Mouse (Mus musculus) liver, adult 2 months (tissue): ENCODE data around the gene Gstt1. TPM values are rescaled to one million over a fixed set of nuclear protein-coding genes. Genes with fewer than 3 reads are reported as not detected.
A peak's percentile ranks its signal among the peaks of the same experiment; 100 is the strongest.

Experiments used
- DNase-seq: peaks from one replicate; pipeline ENCODE4 v3.0.0-alpha.2; 2011; ENCODE audit warnings: low read depth, low spot score; ENCODE audit errors: extremely low read depth
- H3K27ac ChIP-seq: fragments of 200-500 bp; replicated peaks from 2 replicates; pipeline ENCODE4 v1.5.1; 2012; ENCODE audit warnings: low read depth, mild to moderate bottlenecking, control low read depth, inconsistent platforms, low read length; ENCODE audit not compliant: insufficient read depth
- H3K27me3 ChIP-seq: fragments of 200-500 bp; 2 replicates; pipeline ENCODE4 v1.6.1; 2012; ENCODE audit warnings: mild to moderate bottlenecking, moderate library complexity, low read length, inconsistent platforms; ENCODE audit not compliant: control insufficient read depth, insufficient read depth
- H3K36me3 ChIP-seq: fragments of 200-500 bp; 2 replicates; pipeline ENCODE4 v1.6.1; 2012; ENCODE audit warnings: low read length, inconsistent platforms; ENCODE audit not compliant: control insufficient read depth, insufficient read depth
- H3K4me1 ChIP-seq: fragments of 200-500 bp; 2 replicates; pipeline ENCODE4 v1.6.1; 2011; ENCODE audit warnings: low read length; ENCODE audit not compliant: control insufficient read depth, insufficient read depth
- H3K4me3 ChIP-seq: fragments of 200-500 bp; 2 replicates; pipeline ENCODE4 v1.5.1; 2011; ENCODE audit warnings: low read depth, mild to moderate bottlenecking, control low read depth, low read length, moderate library complexity; ENCODE audit not compliant: insufficient read depth
- H3K79me2 ChIP-seq: fragments of 200-500 bp; 2 replicates; pipeline ENCODE4 v1.6.1; 2012; ENCODE audit warnings: inconsistent platforms, mild to moderate bottlenecking, low read length, moderate library complexity; ENCODE audit not compliant: control insufficient read depth, insufficient read depth
- H3K9ac ChIP-seq: fragments of 200-500 bp; 2 replicates; pipeline ENCODE4 v1.6.1; 2012; ENCODE audit warnings: low read depth, mild to moderate bottlenecking, control low read depth, inconsistent platforms, low read length
- CTCF ChIP-seq: fragments of 200-500 bp; IDR thresholded peaks from 2 replicates; pipeline ENCODE4 v1.5.1; 2011; ENCODE audit warnings: low read depth, low read length, control low read depth
- POLR2A ChIP-seq: fragments of 200-500 bp; IDR thresholded peaks from 2 replicates; pipeline ENCODE4 v1.6.1; 2011; ENCODE audit warnings: low read length, control low read depth; ENCODE audit not compliant: insufficient read depth; ENCODE audit errors: extremely low read depth
- WGBS: fragments of 180-500 bp; shearing (Covaris S2); methylation state at CpG from one replicate; pipeline ENCODE4 v1.1.7; 2018; 5-methylcytosine and 5-hydroxymethylcytosine counted together
- polyA plus RNA-seq: library from polyadenylated mRNA; depleted of rRNA; stranded (reverse); fragments of >200 nt; gene quantifications from 2 replicates; pipeline ENCODE4 v1.2.3, GENCODE M21; 2012
- total RNA-seq: library from RNA; depleted of rRNA; stranded (reverse); fragments of >200 nt; gene quantifications from 2 replicates; pipeline ENCODE4 v1.2.3, GENCODE M21; 2014

The Gstt1 gene
- total and polyA plus RNA-seq, 2 experiments: 622 to 1,223 TPM

- no peak for TF ChIP-seq CTCF
- no peak for TF ChIP-seq POLR2A
- Histone ChIP-seq H3K4me1 (peaks cover 7% of the 10 kb centered on the region; the same call in 1 of the 2 replicates), H3K9ac (no peak overlapping the region), H3K79me2 (no peaks in the 10 kb centered on the region), H3K4me3 (no peak overlapping the region), H3K27ac (no peak overlapping the region), H3K36me3 (no peaks in the 10 kb centered on the region), H3K27me3 (no peaks in the 10 kb centered on the region)
- 86% methylated on average over 4 of the region's 4 CpGs for WGBS
- no peak for DNase-seq
These were observed 26.1 kb upstream of the Gstt1 start for GRCm38 (mm10) chr10:75824530-75824929.

DNA sequence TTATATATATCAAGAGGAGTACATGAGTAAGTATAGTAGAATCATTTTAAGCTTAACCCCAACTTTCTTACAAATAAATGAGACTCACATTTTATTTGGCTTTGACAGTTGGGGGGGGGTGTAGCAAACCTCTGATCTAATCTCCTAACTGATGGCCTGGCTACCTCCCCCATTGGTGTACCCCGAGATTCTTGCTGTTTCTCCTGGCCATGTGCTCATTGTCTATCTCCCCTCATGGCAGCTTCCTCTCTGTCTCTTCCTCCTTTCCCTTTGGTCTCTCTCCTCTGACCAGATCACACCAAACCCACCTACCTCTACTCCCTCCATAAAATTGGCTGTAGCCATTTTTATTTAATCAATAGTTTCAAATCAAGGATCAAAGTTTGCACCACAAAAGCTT lies 25.4 kb upstream of the Gstt1 start:
- no peak for TF ChIP-seq POLR2A
- TF ChIP-seq CTCF: no peak
- DNase-seq: no peak
- Histone ChIP-seq H3K36me3 (no peaks in the 10 kb centered on the region), H3K79me2 (no peaks in the 10 kb centered on the region), H3K27ac (no peak overlapping the region), H3K4me1 (peaks cover 7% of the 10 kb centered on the region; the same call in 1 of the 2 replicates), H3K27me3 (no peaks in the 10 kb centered on the region), H3K4me3 (no peak overlapping the region), H3K9ac (no peak overlapping the region)
- 89% methylated on average over 1 of the region's 1 CpGs for WGBS

DNA sequence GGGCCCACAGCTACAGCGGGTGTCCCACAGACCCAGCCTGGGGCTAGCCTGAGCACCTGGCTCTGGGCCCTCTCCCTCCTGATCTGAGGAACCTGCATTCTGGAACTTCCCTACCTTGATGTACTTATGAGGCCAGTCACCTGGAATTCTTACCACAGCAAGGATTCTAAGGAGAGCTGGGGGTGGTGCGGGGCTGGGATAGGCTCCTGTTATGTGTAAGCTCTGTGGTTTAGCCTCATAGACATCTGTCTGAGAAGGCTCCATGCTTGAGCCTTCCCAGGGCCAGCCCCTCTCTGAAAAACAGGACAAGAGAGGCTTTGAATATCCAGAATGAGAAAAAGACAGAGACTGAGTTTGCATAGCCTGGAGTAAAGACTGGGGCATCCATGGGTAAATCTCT lies 24.1 kb upstream of the Gstt1 start, which contains the start of gene Gstt4:
Gstt4 (minus strand) TSS at position 101 of the 400 bp plus-strand sequence.
- TF ChIP-seq POLR2A (no peak), CTCF (no peak)
- no peak for DNase-seq
- Histone ChIP-seq H3K4me1 (no peaks in the 10 kb centered on the region), H3K9ac (no peak within 1 kb of the TSS), H3K27ac (no peak within 1 kb of the TSS), H3K79me2 (no peaks in the 10 kb centered on the region), H3K4me3 (no peak within 1 kb of the TSS), H3K27me3 (no peaks in the 10 kb centered on the region), H3K36me3 (no peaks in the 10 kb centered on the region)
- WGBS: 100% methylated on average over 2 of the region's 2 CpGs

DNA sequence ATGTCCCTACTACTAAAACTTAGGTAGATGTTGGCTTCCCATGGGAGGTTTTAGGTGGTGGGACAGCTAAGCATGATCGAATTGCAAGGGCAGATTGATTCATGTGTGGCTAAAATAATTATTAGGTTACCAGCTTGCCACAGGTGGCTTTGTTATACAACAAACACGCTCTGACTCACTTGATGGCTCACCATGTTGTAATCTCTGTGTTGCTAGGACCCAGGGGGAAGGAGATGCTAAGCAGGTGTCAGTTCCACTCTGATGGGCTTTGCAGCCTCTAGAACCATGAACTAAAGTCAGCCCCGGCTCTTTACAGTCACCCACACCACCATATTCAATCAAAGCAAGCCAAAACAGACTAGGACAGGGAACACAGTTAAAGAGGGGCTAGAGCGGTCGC lies 21.5 kb upstream of the Gstt1 start:
- Histone ChIP-seq H3K4me3 (no peak overlapping the region), H3K9ac (no peak overlapping the region), H3K27me3 (no peaks in the 10 kb centered on the region), H3K79me2 (no peaks in the 10 kb centered on the region), H3K36me3 (no peaks in the 10 kb centered on the region), H3K27ac (no peak overlapping the region), H3K4me1 (no peaks in the 10 kb centered on the region)
- 92% methylated on average over 5 of the region's 5 CpGs for WGBS
- TF ChIP-seq POLR2A (no peak), CTCF (no peak)
- no peak for DNase-seq

DNA sequence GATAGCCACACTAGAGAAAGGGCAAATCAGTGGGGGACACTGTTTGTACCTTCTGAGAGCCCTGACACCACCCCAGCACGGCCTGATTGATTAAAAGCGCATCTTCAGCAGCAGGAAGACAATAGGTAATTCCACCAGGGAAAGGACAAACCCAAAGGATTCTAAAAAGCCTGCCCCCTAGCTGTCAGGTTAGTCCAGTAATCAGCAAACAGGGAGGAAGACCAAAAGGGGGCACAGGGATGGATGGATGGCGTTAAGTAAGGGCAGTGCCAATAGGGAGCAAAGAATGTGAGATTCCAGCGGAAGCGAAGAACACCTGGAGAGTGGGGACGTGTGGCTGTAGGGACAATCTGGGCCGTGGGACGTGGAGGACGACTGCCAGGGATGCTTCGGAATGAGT lies 20.3 kb upstream of the Gstt1 start:
- H3K9ac ChIP-seq: no peak overlapping the region
- WGBS: 73% methylated on average over 10 of the region's 10 CpGs
- no peaks in the 10 kb centered on the region for H3K27me3 ChIP-seq
- no peaks in the 10 kb centered on the region for H3K4me1 ChIP-seq
- H3K79me2 ChIP-seq: no peaks in the 10 kb centered on the region
- no peaks in the 10 kb centered on the region for H3K36me3 ChIP-seq
- no peak for DNase-seq
- TF ChIP-seq POLR2A (no peak), CTCF (0 out of 2 replicates have a peak, but pooled peaks have one; percentile 9)
- H3K27ac ChIP-seq: no peak overlapping the region
- no peak overlapping the region for H3K4me3 ChIP-seq

DNA sequence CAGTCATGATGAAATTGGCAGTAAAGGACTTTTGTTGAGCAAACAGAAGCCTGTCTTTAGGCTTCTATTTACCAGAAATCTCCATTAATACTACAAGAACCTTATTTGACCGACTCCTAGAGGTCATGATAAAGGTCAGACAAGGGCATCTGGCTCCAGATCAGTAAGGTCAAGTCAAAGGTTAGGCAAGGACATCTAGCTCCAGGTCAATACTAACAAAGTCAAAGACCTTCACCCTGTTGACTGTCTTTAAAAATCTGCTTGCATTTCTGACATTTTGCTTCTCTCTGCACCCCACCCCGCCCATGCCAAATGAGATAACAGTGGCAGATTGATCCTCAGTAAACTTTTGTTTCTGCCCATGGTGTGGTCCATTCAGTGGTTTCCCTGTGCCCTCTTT lies 5.8 kb upstream of the Gstt1 start:
- no peaks in the 10 kb centered on the region for H3K36me3 ChIP-seq

More for the DNA sequence above, 5.8 kb upstream of the Gstt1 start:
- peak; percentile 94 for DNase-seq
- no peak for TF ChIP-seq POLR2A
- TF ChIP-seq CTCF: no peak
- no peak overlapping the region for H3K4me3 ChIP-seq
- 0 out of 2 replicates have a peak overlapping the region, but pooled peaks have one; percentile 25 for H3K27ac ChIP-seq
- no peaks in the 10 kb centered on the region for H3K27me3 ChIP-seq
- H3K79me2 ChIP-seq: no peaks in the 10 kb centered on the region
- peaks cover 9% of the 10 kb centered on the region for H3K4me1 ChIP-seq
- H3K9ac ChIP-seq: no peak overlapping the region
- WGBS: 18% methylated on average over 2 of the region's 2 CpGs
